Mouse (Mus musculus): ENCODE measurements around the gene Aip.
"Not testable (repeated sequence)": the region's sequence is repeated elsewhere in the genome, so short reads cannot be mapped to it uniquely, and the experiment has no call there.

- not testable (repeated sequence) for TF ChIP-seq POLR2A (IDR thresholded peaks at IDR 0.05; ENCODE audit: borderline replicate concordance, control insufficient read depth, low read depth, low read length); CTCF (IDR thresholded peaks at IDR 0.05; ENCODE audit: control insufficient read depth, insufficient read depth, low read length)
Measured at GRCm38 (mm10) chr19:4135229-4135962, 9.7 kb upstream of the Aip start.
